Mouse (Mus musculus) forebrain, embryonic 12.5 days (tissue): Measurements from ENCODE around the gene Frmd5. TPM values are rescaled to one million over a fixed set of nuclear protein-coding genes. Genes with fewer than 3 reads are reported as not detected.

Experiments
- polyA plus RNA-seq: library from polyadenylated mRNA; unstranded; fragments of >200 nt; fragmentation: Nextera tagmentation; extraction: Ambion mirVana; gene quantifications from 2 replicates; pipeline ENCODE4 v1.2.1, GENCODE M21; 2016

The Frmd5 gene
- polyA plus RNA-seq, 1 experiment from 2014 or later = 30.8 TPM

Other genes with a start within 250 kb of the Frmd5 start
- gene Casc4, start 59.9 kb upstream of the Frmd5 start, polyA plus RNA-seq = 29.5 and 30.7 TPM in 2 replicates
- gene Ctdspl2, start 148.9 kb upstream of the Frmd5 start, polyA plus RNA-seq = 73.0 and 78.9 TPM in 2 replicates
- gene Mageb3, start 149.0 kb upstream of the Frmd5 start, polyA plus RNA-seq = 0.54 and 0.56 TPM in 2 replicates
- 13.1 and 14.4 TPM in 2 replicates for gene Eif3j1, start 221.5 kb upstream of the Frmd5 start, polyA plus RNA-seq